ENCODE assay signal across 19 mouse cellular contexts in the genomic region with DNA sequence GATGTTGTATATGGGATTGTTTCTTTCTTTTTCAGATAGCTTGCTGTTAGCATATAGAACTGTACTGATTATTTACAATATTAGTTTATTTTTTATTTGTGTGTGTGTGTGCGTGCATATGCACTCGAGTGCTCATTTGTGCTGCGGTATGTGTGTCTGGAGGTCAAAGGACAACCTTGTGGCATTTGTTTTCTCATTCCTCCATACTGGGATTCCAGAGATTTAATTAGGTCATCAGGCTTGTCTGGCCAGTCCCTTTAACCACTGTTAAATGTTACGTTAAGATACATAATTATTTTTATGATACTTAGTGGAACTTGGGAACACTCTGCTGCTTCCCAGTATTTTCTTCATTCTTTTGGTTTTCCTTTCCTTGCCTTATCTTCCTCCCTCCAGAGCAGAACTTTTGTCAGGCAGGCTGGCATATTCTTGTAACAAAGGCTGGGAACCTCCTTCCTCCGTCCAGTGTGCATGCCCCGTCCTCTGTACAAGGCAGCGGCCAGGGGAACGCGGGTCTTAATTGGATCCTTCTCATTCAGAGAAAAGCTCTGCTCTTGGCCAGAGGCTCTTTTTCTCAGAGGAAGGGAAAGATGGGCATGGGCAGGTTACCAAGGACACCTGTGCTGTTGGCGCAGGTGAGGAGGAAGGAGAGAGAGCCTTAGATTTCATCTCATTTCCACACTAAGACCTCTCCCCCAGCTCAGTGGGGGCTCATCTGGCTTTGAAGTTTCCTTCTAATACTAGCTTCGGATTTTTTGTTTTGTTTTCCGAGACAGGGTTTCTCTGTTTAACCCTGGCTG. TPM values are rescaled to one million over a fixed set of nuclear protein-coding genes. Genes with fewer than 3 reads are reported as not detected.
DNase-seq lines count a peak whose midpoint lies in the region; ATAC-seq and TF ChIP-seq lines count a peak whose summit lies in the region.
"Had no signal": no experiment of that assay in that cellular context is flagged by ENCODE, and none has a peak within 500 bp of the region (broad histone marks: within the 10 kb centered on the region; RNA-seq: fewer than 3 reads in every experiment).

No protein-coding gene starts in this region.

- H3K9me3 ChIP-seq in forebrain, embryonic 14.5 days (replicated peaks; ENCODE audit: control insufficient read depth, low read length) = no peaks in the 10 kb centered on the region
- no peaks in the 10 kb centered on the region for H3K9me3 ChIP-seq in forebrain, embryonic 13.5 days (replicated peaks)
- H3K9me3 ChIP-seq in liver, postnatal 0 days (ENCODE audit: low read length) = no peaks in the 10 kb centered on the region
- H3K9me3 ChIP-seq in liver, embryonic 11.5 days (ENCODE audit: control insufficient read depth, low read length) = no peaks in the 10 kb centered on the region
- H3K9me3 ChIP-seq: G1E; hindbrain, embryonic 15.5 days had no signal

- no peak overlapping the region for H3K4me3 ChIP-seq in forebrain, embryonic 14.5 days (ENCODE audit: low read depth, low read length)
- H3K4me3 ChIP-seq in forebrain, embryonic 13.5 days = no peak overlapping the region
- H3K4me3 ChIP-seq in liver, postnatal 0 days (ENCODE audit: low read depth, low read length) = no peak overlapping the region
- no peak overlapping the region for H3K4me3 ChIP-seq in liver, embryonic 11.5 days (ENCODE audit: low read depth, low read length)
- H3K4me3 ChIP-seq: hindbrain, embryonic 15.5 days; megakaryocyte, embryonic 14.5 days had no signal

- no peak overlapping the region for H3K9ac ChIP-seq in forebrain, embryonic 14.5 days (ENCODE audit: low read length)
- H3K9ac ChIP-seq in forebrain, embryonic 13.5 days = no peak overlapping the region
- H3K9ac ChIP-seq in liver, postnatal 0 days (replicated peaks) = 0 out of 2 replicates have a peak overlapping the region, but pooled peaks have one; percentile 21
- no peak overlapping the region for H3K9ac ChIP-seq in liver, embryonic 11.5 days (ENCODE audit: low read depth, low read length)
- H3K9ac ChIP-seq: forebrain, postnatal 0 days; hindbrain, embryonic 15.5 days had no signal

- no peak for TF ChIP-seq EP300 in liver, postnatal 0 days (IDR thresholded peaks at IDR 0.05; ENCODE audit: low read depth)

- ATAC-seq in forebrain, embryonic 14.5 days = no peak
- ATAC-seq in forebrain, embryonic 13.5 days = no peak
- no peak for ATAC-seq in liver, postnatal 0 days
- no peak for ATAC-seq in liver, embryonic 11.5 days (replicated peaks; ENCODE audit: low FRiP score)
- ATAC-seq: forebrain, postnatal 0 days; intestine, embryonic 16.5 days had no signal

- no peak overlapping the region for H3K27ac ChIP-seq in forebrain, embryonic 14.5 days (ENCODE audit: low read depth, low read length)
- no peak overlapping the region for H3K27ac ChIP-seq in forebrain, embryonic 13.5 days
- H3K27ac ChIP-seq in liver, postnatal 0 days (ENCODE audit: low read depth) = peak overlapping the region; percentile 29; the same call in 1 of the 2 replicates
- no peak overlapping the region for H3K27ac ChIP-seq in liver, embryonic 11.5 days (ENCODE audit: low read depth, low read length)
- H3K27ac ChIP-seq: hindbrain, embryonic 15.5 days had no signal

- no peaks in the 10 kb centered on the region for H3K36me3 ChIP-seq in forebrain, embryonic 14.5 days (ENCODE audit: control insufficient read depth, insufficient read depth, low read length)
- no peaks in the 10 kb centered on the region for H3K36me3 ChIP-seq in forebrain, embryonic 13.5 days (ENCODE audit: poor library complexity, severe bottlenecking)
- peaks cover 4% of the 10 kb centered on the region for H3K36me3 ChIP-seq in liver, postnatal 0 days (replicated peaks; ENCODE audit: insufficient read depth, low read length)
- H3K36me3 ChIP-seq in liver, embryonic 11.5 days (ENCODE audit: control insufficient read depth, insufficient read depth, low read length) = no peaks in the 10 kb centered on the region; the same call in 1 of the 2 replicates
- H3K36me3 ChIP-seq: G1E; hindbrain, embryonic 15.5 days had no signal

- no peak for TF ChIP-seq CTCF in liver, postnatal 0 days (IDR thresholded peaks at IDR 0.05; ENCODE audit: low read depth)

- DNase-seq in forebrain, embryonic 14.5 days (ENCODE audit: low spot score) = peak; percentile 13
- DNase-seq in liver, postnatal 0 days = no peak
- no peak for DNase-seq in liver, embryonic 11.5 days (ENCODE audit: low spot score)
- DNase-seq in cerebellum, postnatal 25 days = peak; percentile 45 to 62
- DNase-seq in retina, postnatal 1 day = peak; percentile 70
- DNase-seq in frontal cortex, postnatal 25 days (ENCODE audit: low spot score in 2 of 2) = no peak
- DNase-seq: adrenal gland, adult 2 months; forebrain, postnatal 0 days; gastrocnemius, postnatal 10 days; heart, postnatal 36 days; kidney, postnatal 36 days; lung, postnatal 14 days had no signal

- no peaks in the 10 kb centered on the region for H3K27me3 ChIP-seq in forebrain, embryonic 14.5 days (replicated peaks; ENCODE audit: control insufficient read depth, insufficient read depth, low read length)
- H3K27me3 ChIP-seq in forebrain, embryonic 13.5 days = no peaks in the 10 kb centered on the region
- H3K27me3 ChIP-seq in liver, postnatal 0 days (ENCODE audit: insufficient read depth, low read length) = no peaks in the 10 kb centered on the region
- H3K27me3 ChIP-seq in liver, embryonic 11.5 days (replicated peaks; ENCODE audit: control insufficient read depth, insufficient read depth, low read length) = no peaks in the 10 kb centered on the region
- H3K27me3 ChIP-seq: hindbrain, embryonic 15.5 days had no signal

- no peaks in the 10 kb centered on the region for H3K4me1 ChIP-seq in forebrain, embryonic 14.5 days (ENCODE audit: control insufficient read depth, insufficient read depth, low read length)
- no peaks in the 10 kb centered on the region for H3K4me1 ChIP-seq in forebrain, embryonic 13.5 days
- H3K4me1 ChIP-seq in liver, postnatal 0 days (ENCODE audit: insufficient read depth) = peaks cover 10% of the 10 kb centered on the region; the same call in 1 of the 2 replicates
- H3K4me1 ChIP-seq in liver, embryonic 11.5 days (replicated peaks; ENCODE audit: control insufficient read depth, insufficient read depth, low read length) = no peaks in the 10 kb centered on the region; the same call in none of the 2 replicates

- no peak overlapping the region for H3K4me2 ChIP-seq in forebrain, embryonic 14.5 days (ENCODE audit: low read length)
- H3K4me2 ChIP-seq in forebrain, embryonic 13.5 days = no peak overlapping the region
- H3K4me2 ChIP-seq in liver, postnatal 0 days (ENCODE audit: low read depth, low read length) = no peak overlapping the region
- H3K4me2 ChIP-seq in liver, embryonic 11.5 days = no peak overlapping the region
- H3K4me2 ChIP-seq: heart, embryonic 11.5 days; hindbrain, embryonic 15.5 days had no signal

- 32% methylated on average over 12 of the region's 12 CpGs for WGBS in forebrain, embryonic 14.5 days
- WGBS in forebrain, embryonic 13.5 days = 31% methylated on average over 12 of the region's 12 CpGs
- WGBS in liver, postnatal 0 days (ENCODE audit: insufficient replicate concordance) = 74% methylated on average over 12 of the region's 12 CpGs
- 79% methylated on average over 12 of the region's 12 CpGs for WGBS in liver, embryonic 11.5 days

RNA-seq across cellular contexts. Expression of gene Itgb5, which starts 12.8 kb away (rescaled TPM):
- polyA plus RNA-seq in forebrain, embryonic 14.5 days (2014; fragmentation: Nextera tagmentation; extraction: Ambion mirVana) = 4.7 and 7.0 TPM in 2 replicates
- 1.8 and 2.5 TPM in 2 replicates for polyA plus RNA-seq in forebrain, embryonic 13.5 days (2015; fragmentation: Nextera tagmentation; extraction: Ambion mirVana)
- 16.1 and 19.2 TPM in 2 replicates for polyA plus RNA-seq in liver, postnatal 0 days (2015; fragmentation: Nextera tagmentation; extraction: Ambion mirVana)
- polyA plus RNA-seq in liver, embryonic 11.5 days (2014; fragmentation: Nextera tagmentation; extraction: Ambion mirVana) = 24.8 and 25.0 TPM in 2 replicates

RNA-seq across cellular contexts. Expression of gene Muc13, which starts 48.4 kb away (rescaled TPM):
- not detected in 2 replicates for polyA plus RNA-seq in forebrain, embryonic 14.5 days (2014; fragmentation: Nextera tagmentation; extraction: Ambion mirVana)
- 0.08 TPM in 1 of 2 replicates, not detected in the other for polyA plus RNA-seq in forebrain, embryonic 13.5 days (2015; fragmentation: Nextera tagmentation; extraction: Ambion mirVana)
- 1.2 TPM in 2 replicates for polyA plus RNA-seq in liver, postnatal 0 days (2015; fragmentation: Nextera tagmentation; extraction: Ambion mirVana)
- 10.1 and 10.4 TPM in 2 replicates for polyA plus RNA-seq in liver, embryonic 11.5 days (2014; fragmentation: Nextera tagmentation; extraction: Ambion mirVana)
- polyA plus RNA-seq: forebrain, postnatal 0 days; midbrain, postnatal 0 days had no signal

Comparison
In these comparisons a context has a peak if more than half of its experiments do, and no peak if none do; other contexts are left out.
1. DNase-seq: peak in forebrain, embryonic 14.5 days (single experiment), cerebellum, postnatal 25 days (2 of 2) and retina, postnatal 1 day (single experiment); none in liver, postnatal 0 days (single experiment), liver, embryonic 11.5 days (single experiment) and frontal cortex, postnatal 25 days (0 of 2).